Mouse (Mus musculus): ENCODE measurements around the gene Dennd4a.

- no peak for TF ChIP-seq GATA1 (IDR thresholded peaks at IDR 0.05; ENCODE audit: borderline replicate concordance, low read length)
- TF ChIP-seq FLI1 (IDR thresholded peaks at IDR 0.05; ENCODE audit: low read length) = no peak
Measured at GRCm38 (mm10) chr9:64862687-64863086, 51.5 kb downstream of the Dennd4a start.

Data from megakaryocyte, embryonic 14.5 days (primary cell).